Mouse (Mus musculus): ENCODE measurements at regions not wholly inside any gene's neighbourhood (a gene's known extent, or its start where the extent isn't known, plus 50 kb on each side); places are given as distances from the start of the nearest gene placed in this dataset.

DNA sequence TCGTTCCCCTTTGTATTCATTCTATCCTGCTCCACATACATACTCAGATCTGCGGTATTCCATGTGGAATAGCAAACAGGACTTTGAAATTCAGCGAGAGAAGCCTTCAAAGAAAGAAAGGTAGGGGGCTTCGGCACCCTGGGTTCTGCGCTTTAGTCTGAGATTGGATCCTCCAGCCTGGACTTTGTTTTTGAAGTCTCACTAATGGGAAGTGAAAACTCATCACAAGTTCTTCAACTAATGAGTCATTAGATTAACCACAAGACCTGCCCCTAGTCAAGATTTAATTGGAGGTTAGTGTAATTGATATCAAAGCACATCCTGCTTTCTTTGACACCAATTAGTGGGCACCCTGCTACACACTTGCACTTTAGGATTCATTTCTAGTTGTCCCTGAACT, 492.5 kb upstream of the Zfp960 start:
- H3K9ac ChIP-seq (ENCODE audit: control insufficient read depth, low read depth, low read length, poor library complexity, severe bottlenecking) = no peak overlapping the region
- H3K79me2 ChIP-seq (ENCODE audit: control insufficient read depth, insufficient read depth, low read length, poor library complexity) = no peaks in the 10 kb centered on the region
- no peaks in the 10 kb centered on the region for H3K9me3 ChIP-seq (replicated peaks; ENCODE audit: insufficient read depth, low read length)
- no peak for TF ChIP-seq UBTF (IDR thresholded peaks at IDR 0.05; ENCODE audit: borderline replicate concordance, insufficient read depth, low read depth, low read length)
- no peak for TF ChIP-seq ETS1 (IDR thresholded peaks at IDR 0.05; ENCODE audit: low read depth, low read length)
- no peak for TF ChIP-seq RCOR1 (IDR thresholded peaks at IDR 0.05; ENCODE audit: low read depth, low read length)
- TF ChIP-seq CHD2 (IDR thresholded peaks at IDR 0.05; ENCODE audit: low read length) = no peak
- TF ChIP-seq SMC3 (IDR thresholded peaks at IDR 0.05; ENCODE audit: low read depth, low read length) = no peak
- TF ChIP-seq POLR2AphosphoS2 (IDR thresholded peaks at IDR 0.05; ENCODE audit: low read length) = no peak
- no peak for TF ChIP-seq SIN3A (IDR thresholded peaks at IDR 0.05; ENCODE audit: low read length)
- no peak for TF ChIP-seq MAX (IDR thresholded peaks at IDR 0.05; ENCODE audit: low read length)
- TF ChIP-seq ZC3H11A (IDR thresholded peaks at IDR 0.05; ENCODE audit: low read depth, low read length) = no peak
- TF ChIP-seq MYC (IDR thresholded peaks at IDR 0.05; ENCODE audit: low read depth, low read length) = no peak
- no peak for TF ChIP-seq MYB (IDR thresholded peaks at IDR 0.05; ENCODE audit: low read depth, low read length)
- no peak for TF ChIP-seq E2F4 (IDR thresholded peaks at IDR 0.05; ENCODE audit: borderline replicate concordance, low read depth, low read length)
- H3K4me3 ChIP-seq (ENCODE audit: control insufficient read depth in 1 of 2, insufficient read depth in 1 of 2, low read depth in 2 of 2, low read length in 2 of 2) = no peak overlapping the region
- no peak for DNase-seq (ENCODE audit: low read depth, low spot score)
- H3K27ac ChIP-seq (ENCODE audit: control insufficient read depth, low read depth, low read length) = no peak overlapping the region
- no peaks in the 10 kb centered on the region for H3K36me3 ChIP-seq (ENCODE audit: control insufficient read depth in 1 of 2, insufficient read depth in 2 of 2, low read length in 2 of 2)
- H3K27me3 ChIP-seq (ENCODE audit: control insufficient read depth in 1 of 2, insufficient read depth in 2 of 2, low read length in 2 of 2) = no peaks in the 10 kb centered on the region
- H3K4me1 ChIP-seq (ENCODE audit: control insufficient read depth in 1 of 2, insufficient read depth in 2 of 2, low read length in 2 of 2) = no peaks in the 10 kb centered on the region

DNA sequence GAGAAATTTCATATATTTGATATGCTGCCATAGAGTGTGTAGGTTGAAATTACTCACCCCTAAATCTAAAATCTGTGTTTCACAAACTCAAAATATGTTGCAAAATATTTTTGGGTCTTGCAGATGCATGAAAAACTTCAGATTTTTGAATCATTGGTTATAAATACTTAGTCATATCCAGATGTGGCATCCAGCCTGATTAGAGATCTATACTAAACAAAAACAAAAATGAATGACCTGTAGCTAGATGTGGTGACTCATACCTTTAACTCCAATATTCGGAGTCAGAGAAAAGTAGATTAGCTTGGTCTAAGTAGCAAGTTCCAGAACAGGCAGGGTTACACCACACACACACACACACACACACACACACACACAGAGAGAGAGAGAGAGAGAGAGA, 475.1 kb upstream of the Zfp960 start:
- no peak for DNase-seq (ENCODE audit: low read depth, low spot score)

DNA sequence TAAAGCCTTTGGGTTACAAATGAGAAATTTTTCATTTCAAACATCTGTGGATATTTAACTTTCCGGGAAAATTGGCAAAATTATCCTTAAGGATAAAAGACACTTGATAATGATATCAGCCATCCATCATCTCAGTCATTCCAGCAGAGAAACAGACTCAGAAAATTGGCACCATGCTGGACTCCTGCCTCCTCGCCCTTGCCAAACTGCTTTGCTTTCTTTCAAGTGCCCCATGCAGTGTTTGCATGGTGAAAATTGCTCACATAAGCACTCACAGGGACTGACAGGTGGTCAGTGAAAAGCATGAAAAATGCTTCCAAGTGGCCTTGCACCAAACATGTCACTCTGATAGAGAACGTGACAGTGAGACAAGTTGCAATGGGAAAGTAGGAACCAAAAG, 464.2 kb upstream of the Zfp960 start:
- no peak for TF ChIP-seq CTCF (IDR thresholded peaks at IDR 0.05 in 2 of 3, conservative IDR thresholded peaks at IDR 0.05 in 1 of 3; ENCODE audit: control insufficient read depth in 1 of 3, insufficient read depth in 1 of 3, low read depth in 2 of 3, low read length in 3 of 3, poor library complexity in 1 of 3, severe bottlenecking in 1 of 3)
- TF ChIP-seq TAL1 (IDR thresholded peaks at IDR 0.05; ENCODE audit: low read length) = no peak
- TF ChIP-seq SIN3A (IDR thresholded peaks at IDR 0.05; ENCODE audit: low read length) = no peak
- no peak for TF ChIP-seq NELFE (IDR thresholded peaks at IDR 0.05; ENCODE audit: low read depth, low read length)
- TF ChIP-seq NRF1 (IDR thresholded peaks at IDR 0.05; ENCODE audit: insufficient read depth, low read depth, low read length, poor library complexity, severe bottlenecking) = no peak
- TF ChIP-seq CHD2 (IDR thresholded peaks at IDR 0.05; ENCODE audit: low read length) = no peak
- no peak for TF ChIP-seq HCFC1 (IDR thresholded peaks at IDR 0.05; ENCODE audit: low read depth, low read length)
- no peak for TF ChIP-seq USF1 (IDR thresholded peaks at IDR 0.05; ENCODE audit: low read depth, low read length)
- no peak overlapping the region for H3K27ac ChIP-seq (ENCODE audit: control insufficient read depth, low read depth, low read length)
- no peaks in the 10 kb centered on the region for H3K27me3 ChIP-seq (ENCODE audit: control insufficient read depth in 1 of 2, insufficient read depth in 2 of 2, low read length in 2 of 2)
- H3K9ac ChIP-seq (ENCODE audit: control insufficient read depth, low read depth, low read length, poor library complexity, severe bottlenecking) = no peak overlapping the region
- DNase-seq (ENCODE audit: low read depth, low spot score) = no peak
- H3K9me3 ChIP-seq (replicated peaks; ENCODE audit: insufficient read depth, low read length) = no peaks in the 10 kb centered on the region
- H3K36me3 ChIP-seq (ENCODE audit: control insufficient read depth in 1 of 2, insufficient read depth in 2 of 2, low read length in 2 of 2) = no peaks in the 10 kb centered on the region
- H3K4me3 ChIP-seq (ENCODE audit: control insufficient read depth in 1 of 2, insufficient read depth in 1 of 2, low read depth in 2 of 2, low read length in 2 of 2) = no peak overlapping the region
- H3K4me1 ChIP-seq (ENCODE audit: control insufficient read depth in 1 of 2, insufficient read depth in 2 of 2, low read length in 2 of 2) = no peaks in the 10 kb centered on the region
- H3K79me2 ChIP-seq (ENCODE audit: control insufficient read depth, insufficient read depth, low read length, poor library complexity) = no peaks in the 10 kb centered on the region

More for the DNA sequence above, 475.1 kb upstream of the Zfp960 start:
- Histone ChIP-seq H3K9me3 (replicated peaks; ENCODE audit: insufficient read depth, low read length) (no peaks in the 10 kb centered on the region), H3K4me3 (ENCODE audit: control insufficient read depth in 1 of 2, insufficient read depth in 1 of 2, low read depth in 2 of 2, low read length in 2 of 2) (no peak overlapping the region), H3K27ac (ENCODE audit: control insufficient read depth, low read depth, low read length) (no peak overlapping the region), H3K4me1 (ENCODE audit: control insufficient read depth in 1 of 2, insufficient read depth in 2 of 2, low read length in 2 of 2) (no peaks in the 10 kb centered on the region), H3K36me3 (ENCODE audit: control insufficient read depth in 1 of 2, insufficient read depth in 2 of 2, low read length in 2 of 2) (no peaks in the 10 kb centered on the region), H3K9ac (ENCODE audit: control insufficient read depth, low read depth, low read length, poor library complexity, severe bottlenecking) (no peak overlapping the region), H3K27me3 (ENCODE audit: control insufficient read depth in 1 of 2, insufficient read depth in 2 of 2, low read length in 2 of 2) (no peaks in the 10 kb centered on the region), H3K79me2 (ENCODE audit: control insufficient read depth, insufficient read depth, low read length, poor library complexity) (no peaks in the 10 kb centered on the region)
- TF ChIP-seq NELFE (IDR thresholded peaks at IDR 0.05; ENCODE audit: low read depth, low read length) (no peak), KAT2A (conservative IDR thresholded peaks at IDR 0.05; ENCODE audit: low read depth, low read length) (no peak)

All from MEL (cell line).